Mouse (Mus musculus) thymus, adult 2 months (tissue): Measurements from ENCODE around the gene Draxin. TPM values are rescaled to one million over a fixed set of nuclear protein-coding genes. Genes with fewer than 3 reads are reported as not detected.

Source experiments
- DNase-seq: peaks from one replicate; pipeline ENCODE4 v3.0.0; 2021
- H3K27ac ChIP-seq: fragments of 200-500 bp; 2 replicates; pipeline ENCODE4 v1.5.1; 2012; ENCODE audit warnings: low read length, control low read depth; ENCODE audit not compliant: control insufficient read depth, insufficient read depth
- H3K27me3 ChIP-seq: fragments of 200-500 bp; 2 replicates; pipeline ENCODE4 v1.6.1; 2012; ENCODE audit warnings: mild to moderate bottlenecking, low read length, moderate library complexity, mixed read lengths; ENCODE audit not compliant: control insufficient read depth, insufficient read depth
- H3K36me3 ChIP-seq: fragments of 200-500 bp; 2 replicates; pipeline ENCODE4 v1.6.1; 2012; ENCODE audit warnings: mild to moderate bottlenecking, low read length, moderate library complexity; ENCODE audit not compliant: control insufficient read depth, insufficient read depth
- H3K4me1 ChIP-seq: fragments of 200-500 bp; replicated peaks from 2 replicates; pipeline ENCODE4 v1.6.1; 2012; ENCODE audit warnings: low read length; ENCODE audit not compliant: control insufficient read depth, insufficient read depth
- H3K4me3 ChIP-seq: fragments of 200-500 bp; 2 replicates; pipeline ENCODE4 v1.5.1; 2012; ENCODE audit warnings: mild to moderate bottlenecking, low read length, control low read depth, moderate library complexity; ENCODE audit not compliant: control insufficient read depth, insufficient read depth
- CTCF ChIP-seq: fragments of 200-500 bp; IDR thresholded peaks from 2 replicates; pipeline ENCODE4 v1.5.1; 2012; ENCODE audit warnings: mild to moderate bottlenecking, control low read depth, low read length, moderate library complexity, borderline replicate concordance; ENCODE audit not compliant: control insufficient read depth, poor library complexity, insufficient read depth; ENCODE audit errors: extremely low read depth
- POLR2A ChIP-seq: fragments of 200-500 bp; IDR thresholded peaks from 2 replicates; pipeline ENCODE4 v1.6.1; 2012; ENCODE audit warnings: mild to moderate bottlenecking, low read length, control low read depth, moderate library complexity; ENCODE audit not compliant: control insufficient read depth, poor library complexity, insufficient read depth; ENCODE audit errors: extremely low read depth
- WGBS: fragments of 180-500 bp; shearing (Covaris S2); methylation state at CpG from one replicate; pipeline ENCODE4 v1.1.7; 2018; 5-methylcytosine and 5-hydroxymethylcytosine counted together
- polyA plus RNA-seq: library from polyadenylated mRNA; depleted of rRNA; stranded (reverse); fragments of >200 nt; gene quantifications from 2 replicates; pipeline ENCODE4 v1.2.3, GENCODE M21; 2012

Gene Draxin
- polyA plus RNA-seq, 1 experiment, result 0.26 TPM

DNA sequence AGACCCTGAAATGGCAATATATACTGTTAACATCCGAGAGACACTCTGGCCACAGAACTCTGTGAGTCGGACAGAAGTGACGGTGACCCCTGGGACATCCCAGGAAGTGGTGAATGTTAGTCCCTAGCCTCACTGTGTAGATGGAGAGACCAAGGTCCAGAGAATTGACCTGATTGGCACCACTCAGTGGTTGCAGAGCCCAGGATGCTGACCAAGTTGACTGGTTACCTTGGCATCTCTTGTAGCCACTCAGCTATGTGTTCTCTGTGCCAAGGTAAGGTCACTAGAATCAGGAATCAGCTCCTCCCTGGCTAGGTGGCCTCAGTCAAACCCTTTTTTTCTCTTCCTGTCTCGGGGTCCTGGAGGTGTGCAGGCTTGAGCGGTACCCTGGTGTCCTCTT, 13.2 kb upstream of the Draxin start:
- no peak for TF ChIP-seq POLR2A
- Histone ChIP-seq H3K36me3 (no peaks in the 10 kb centered on the region; the same call in 1 of the 2 replicates), H3K4me3 (no peak overlapping the region), H3K4me1 (peaks cover 6% of the 10 kb centered on the region), H3K27ac (no peak overlapping the region), H3K27me3 (no peaks in the 10 kb centered on the region)
- no peak for DNase-seq
- WGBS, result 91% methylated on average over 5 of the region's 5 CpGs

DNA sequence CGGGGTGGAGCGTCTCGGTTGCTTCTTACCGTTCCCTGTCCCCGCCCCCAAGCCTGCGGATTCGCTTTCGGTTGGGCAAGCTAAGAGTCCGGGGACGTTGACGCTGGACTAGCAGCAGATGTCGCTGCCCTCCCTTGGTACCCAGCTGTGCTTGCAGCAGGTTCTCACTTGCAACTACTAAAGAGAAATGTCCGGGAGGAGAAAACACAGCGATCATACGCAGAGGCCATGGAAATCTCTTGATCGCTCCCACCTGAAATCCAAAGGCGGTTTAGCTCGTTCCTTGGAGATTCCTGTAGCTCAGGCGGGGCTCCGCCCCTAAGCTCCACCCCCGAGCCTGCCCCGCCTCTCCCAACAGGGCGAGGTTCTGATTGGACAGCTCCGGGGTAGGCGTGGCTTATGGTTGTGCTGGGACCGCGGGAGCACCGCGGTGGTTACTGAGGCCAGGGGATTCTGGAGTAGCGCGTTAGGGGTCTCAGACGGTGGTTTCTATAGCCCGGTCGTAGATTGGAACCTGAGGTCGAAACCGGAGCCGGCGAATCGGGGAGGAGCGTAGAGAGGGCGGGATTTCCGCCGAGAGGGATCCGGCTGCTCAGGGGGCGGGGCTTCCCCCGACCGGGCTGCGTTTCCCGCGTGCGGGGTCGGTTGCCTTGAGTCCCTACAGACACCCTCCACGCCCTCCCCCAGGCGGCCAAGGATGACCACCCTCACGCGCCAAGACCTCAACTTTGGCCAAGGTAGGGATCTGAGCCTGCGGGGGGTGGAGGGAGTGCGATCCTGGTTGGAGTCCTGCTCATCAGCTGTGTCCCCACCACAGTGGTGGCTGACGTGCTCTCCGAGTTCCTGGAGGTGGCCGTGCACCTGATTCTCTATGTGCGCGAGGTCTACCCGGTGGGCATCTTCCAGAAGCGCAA, 9.9 kb upstream of the Draxin start:
- TF ChIP-seq POLR2A (peak; percentile 56), CTCF (peak; percentile 70; the same call in 1 of the 2 replicates)
- H3K36me3 ChIP-seq, result no peaks in the 10 kb centered on the region; the same call in 1 of the 2 replicates
- DNase-seq, result peak; percentile 93
- no peaks in the 10 kb centered on the region for H3K27me3 ChIP-seq
- H3K4me3 ChIP-seq, result peak overlapping the region; percentile 70
- peaks cover 6% of the 10 kb centered on the region for H3K4me1 ChIP-seq
- under 1% methylated on average over 65 of the region's 65 CpGs for WGBS
- peak overlapping the region; percentile 49; the same call in 1 of the 2 replicates for H3K27ac ChIP-seq

- DNase-seq, result peak; percentile 43
- Histone ChIP-seq H3K27me3 (no peaks in the 10 kb centered on the region), H3K4me1 (peaks cover 6% of the 10 kb centered on the region), H3K27ac (no peak overlapping the region), H3K36me3 (no peaks in the 10 kb centered on the region), H3K4me3 (peak overlapping the region; percentile 70)
- WGBS, result 0% methylated on average over 12 of the region's 12 CpGs
- TF ChIP-seq POLR2A (no peak), CTCF (no peak)
Measured at GRCm38 (mm10) chr4:148139767-148140097, 9.2 kb upstream of the Draxin start.

- TF ChIP-seq CTCF (no peak), POLR2A (no peak)
- DNase-seq, result no peak
Measured at GRCm38 (mm10) chr4:148137503-148137902, 7.0 kb upstream of the Draxin start.

DNA sequence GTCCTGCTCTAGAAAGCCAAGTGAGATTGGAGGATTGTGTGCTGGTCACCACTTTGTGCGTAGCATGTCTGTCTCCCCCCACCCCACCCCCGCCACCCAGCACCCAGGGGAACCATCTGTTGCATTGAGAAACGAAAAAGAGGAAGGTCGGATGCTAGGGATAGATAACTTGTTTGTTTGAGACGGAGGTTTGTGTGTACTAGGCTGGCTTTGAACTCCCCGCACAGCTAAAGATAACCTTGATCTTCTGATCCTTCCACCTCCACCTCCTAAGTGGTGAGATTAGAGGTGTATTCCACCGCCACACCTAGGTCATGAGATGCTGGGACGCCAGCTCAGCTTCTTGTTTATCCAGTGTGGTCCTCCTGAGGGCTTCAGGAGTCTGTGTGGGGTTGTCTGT, 4.5 kb upstream of the Draxin start:
- no peak for DNase-seq
- Histone ChIP-seq H3K27ac (no peak overlapping the region), H3K27me3 (peaks cover 8% of the 10 kb centered on the region), H3K4me3 (no peak overlapping the region), H3K36me3 (no peaks in the 10 kb centered on the region), H3K4me1 (peaks cover 11% of the 10 kb centered on the region; the same call in 1 of the 2 replicates)
- 51% methylated on average over 8 of the region's 8 CpGs for WGBS
- TF ChIP-seq CTCF, result no peak
- TF ChIP-seq POLR2A, result no peak

More at GRCm38 (mm10) chr4:148137503-148137902, 7.0 kb upstream of the Draxin start:
- peaks cover 6% of the 10 kb centered on the region for H3K4me1 ChIP-seq
- 89% methylated on average over 8 of the region's 8 CpGs for WGBS
- no peaks in the 10 kb centered on the region for H3K36me3 ChIP-seq
- no peak overlapping the region for H3K27ac ChIP-seq
- H3K27me3 ChIP-seq, result no peaks in the 10 kb centered on the region
- no peak overlapping the region for H3K4me3 ChIP-seq

DNA sequence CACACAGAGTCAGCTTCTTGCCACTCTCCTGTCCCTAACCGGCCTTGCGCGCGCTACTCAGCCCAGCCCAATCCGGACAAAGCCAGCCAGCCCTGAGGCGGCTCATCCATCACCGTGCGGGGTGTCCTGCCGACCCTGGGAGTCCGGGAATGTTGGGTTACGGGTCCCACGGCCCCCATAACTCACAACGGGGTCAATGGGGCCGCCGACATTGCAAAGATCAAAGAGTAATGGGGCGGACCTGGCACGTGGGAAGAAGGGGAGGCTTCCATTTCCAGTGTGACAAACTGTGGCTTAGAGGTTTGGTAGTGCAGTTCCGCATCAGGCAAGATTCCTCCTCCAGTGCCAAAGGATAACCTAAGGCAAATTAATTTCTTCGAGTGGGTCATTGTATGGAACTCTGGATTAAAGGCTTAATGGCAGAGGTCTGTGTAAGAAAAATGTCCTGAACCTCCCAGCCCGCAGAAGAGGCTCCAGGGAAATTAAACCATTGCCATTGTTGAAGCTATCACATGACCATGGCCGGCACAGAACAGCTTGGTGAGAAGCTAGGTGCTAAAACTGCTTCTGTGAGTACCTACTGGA, 1.1 kb upstream of the Draxin start:
- Histone ChIP-seq H3K4me3 (no peak overlapping the region), H3K27ac (no peak overlapping the region), H3K4me1 (peaks cover 11% of the 10 kb centered on the region; the same call in 1 of the 2 replicates), H3K27me3 (peaks cover 18% of the 10 kb centered on the region), H3K36me3 (no peaks in the 10 kb centered on the region)
- no peak for TF ChIP-seq POLR2A
- TF ChIP-seq CTCF, result no peak
- 5% methylated on average over 21 of the region's 21 CpGs for WGBS
- DNase-seq, result no peak
